Mouse (Mus musculus): ENCODE measurements at regions not wholly inside any gene's neighbourhood (a gene's known extent, or its start where the extent isn't known, plus 50 kb on each side); places are given as distances from the start of the nearest gene placed in this dataset.

DNA sequence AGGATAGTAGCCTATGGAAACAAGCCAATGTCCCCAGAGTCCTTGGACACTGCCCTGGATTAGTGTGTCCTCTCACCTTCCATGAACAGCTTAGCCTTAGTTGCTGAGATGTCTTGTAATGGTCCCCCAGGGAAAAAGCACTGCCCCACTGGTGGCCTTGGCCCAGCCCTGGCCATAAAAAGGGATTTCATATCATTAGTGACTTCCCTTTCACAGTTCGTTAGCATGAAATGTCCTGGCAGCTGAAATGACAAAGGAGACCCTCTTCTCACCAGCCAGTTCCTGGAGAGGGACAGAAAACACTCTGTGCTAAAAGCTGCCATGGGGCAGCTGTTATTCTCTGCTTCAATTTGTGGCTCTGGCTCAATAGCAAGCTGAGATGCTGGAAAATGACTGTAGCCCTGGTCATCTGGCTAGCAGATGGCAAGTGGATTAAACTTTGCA, 110.6 kb upstream of the Rmdn2 start:
- Histone ChIP-seq H3K9me3 (replicated peaks) (no peaks in the 10 kb centered on the region), H3K27me3 (no peaks in the 10 kb centered on the region), H3K9ac (no peak overlapping the region), H3K4me3 (no peak overlapping the region), H3K36me3 (no peaks in the 10 kb centered on the region), H3K27ac (no peak overlapping the region), H3K4me1 (replicated peaks) (peaks cover 9% of the 10 kb centered on the region), H3K4me2 (no peak overlapping the region)
- WGBS = 58% methylated on average over 1 of the region's 1 CpGs
- no peak for ATAC-seq (replicated peaks; ENCODE audit: insufficient number of reproducible peaks, insufficient read depth, low FRiP score, low read depth)

GRCm38 (mm10) chr17:79501926-79502325, 109.7 kb upstream of the Rmdn2 start:
- 67% methylated on average over 2 of the region's 2 CpGs for WGBS
- H3K27me3 ChIP-seq = no peaks in the 10 kb centered on the region
- H3K4me3 ChIP-seq = no peak overlapping the region
- H3K4me1 ChIP-seq (replicated peaks) = peaks cover 9% of the 10 kb centered on the region
- no peak overlapping the region for H3K4me2 ChIP-seq
- ATAC-seq (replicated peaks; ENCODE audit: insufficient number of reproducible peaks, insufficient read depth, low FRiP score, low read depth) = no peak
- no peak overlapping the region for H3K27ac ChIP-seq
- no peaks in the 10 kb centered on the region for H3K9me3 ChIP-seq (replicated peaks)
- no peaks in the 10 kb centered on the region for H3K36me3 ChIP-seq
- H3K9ac ChIP-seq = no peak overlapping the region

DNA sequence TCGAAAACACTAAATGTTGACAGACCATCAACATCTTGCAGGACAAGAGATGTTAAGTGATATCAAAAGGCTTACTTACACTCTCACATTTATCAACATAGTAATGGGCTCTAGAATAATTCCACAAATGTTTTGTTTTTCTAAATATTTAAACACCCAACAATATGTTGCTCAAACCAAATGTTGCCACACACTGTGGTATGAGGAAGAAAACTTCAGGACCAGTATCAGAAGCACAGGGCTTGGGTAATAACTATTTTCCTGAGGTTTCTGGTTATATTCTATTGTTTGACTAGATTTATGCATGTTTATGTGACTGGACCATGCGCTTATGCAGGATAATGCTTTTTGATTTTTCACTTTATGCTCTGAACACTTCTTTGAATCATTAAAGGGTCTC, 108.6 kb upstream of the Rmdn2 start:
- no peaks in the 10 kb centered on the region for H3K9me3 ChIP-seq (replicated peaks)
- no peaks in the 10 kb centered on the region for H3K27me3 ChIP-seq
- 84% methylated on average over 2 of the region's 2 CpGs for WGBS
- no peak for ATAC-seq (replicated peaks; ENCODE audit: insufficient number of reproducible peaks, insufficient read depth, low FRiP score, low read depth)
- peaks cover 2% of the 10 kb centered on the region for H3K4me1 ChIP-seq (replicated peaks)
- H3K27ac ChIP-seq = no peak overlapping the region
- no peak overlapping the region for H3K4me3 ChIP-seq
- H3K4me2 ChIP-seq = no peak overlapping the region
- H3K36me3 ChIP-seq = no peaks in the 10 kb centered on the region
- no peak overlapping the region for H3K9ac ChIP-seq

DNA sequence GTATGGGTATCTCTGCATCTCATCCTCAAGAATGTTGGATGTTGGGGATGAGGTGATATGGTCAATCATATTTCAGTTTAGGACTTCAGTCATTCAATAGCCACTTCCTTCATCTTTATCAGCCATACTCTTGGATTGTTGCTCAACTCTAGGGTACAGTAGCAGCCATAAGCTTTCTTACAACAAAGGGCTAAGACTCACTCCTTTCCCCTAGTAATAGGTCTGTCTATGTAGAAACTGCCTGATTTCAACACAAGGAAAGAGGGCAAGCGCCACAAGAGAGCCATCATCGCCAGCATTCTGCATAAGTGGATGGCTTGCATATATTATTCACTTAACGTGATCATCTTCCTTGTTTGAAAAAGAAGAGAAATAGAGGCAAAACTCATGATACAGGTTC, 107.5 kb upstream of the Rmdn2 start:
- Histone ChIP-seq H3K4me3 (no peak overlapping the region), H3K27me3 (no peaks in the 10 kb centered on the region), H3K36me3 (no peaks in the 10 kb centered on the region), H3K9me3 (replicated peaks) (no peaks in the 10 kb centered on the region), H3K4me2 (no peak overlapping the region), H3K4me1 (replicated peaks) (peaks cover 4% of the 10 kb centered on the region), H3K27ac (no peak overlapping the region), H3K9ac (no peak overlapping the region)
- ATAC-seq (replicated peaks; ENCODE audit: insufficient number of reproducible peaks, insufficient read depth, low FRiP score, low read depth) = no peak
- 88% methylated on average over 3 of the region's 3 CpGs for WGBS

DNA sequence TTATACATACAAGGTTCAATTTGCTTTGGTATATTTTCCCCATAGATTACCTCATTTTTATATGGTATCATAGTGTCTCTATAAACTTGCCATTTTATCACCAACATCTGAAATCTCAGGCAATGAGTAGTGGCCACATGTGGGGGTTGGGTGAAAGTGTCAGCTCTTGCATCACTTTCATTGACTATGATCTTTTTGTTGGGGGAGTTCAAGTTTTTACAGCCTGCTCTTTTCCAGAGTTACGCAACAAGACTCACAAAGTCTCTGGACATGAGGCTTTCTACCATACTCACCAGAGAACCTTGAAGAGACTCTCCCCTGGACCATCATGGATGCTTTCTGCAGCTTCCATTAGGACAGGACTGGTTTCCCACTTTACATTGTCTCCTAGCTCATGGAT, 106.1 kb upstream of the Rmdn2 start:
- H3K4me3 ChIP-seq = no peak overlapping the region
- no peaks in the 10 kb centered on the region for H3K9me3 ChIP-seq (replicated peaks)
- ATAC-seq (replicated peaks; ENCODE audit: insufficient number of reproducible peaks, insufficient read depth, low FRiP score, low read depth) = no peak
- WGBS = 92% methylated on average over 1 of the region's 1 CpGs
- no peak overlapping the region for H3K4me2 ChIP-seq
- H3K9ac ChIP-seq = no peak overlapping the region
- H3K27ac ChIP-seq = no peak overlapping the region
- peaks cover 16% of the 10 kb centered on the region for H3K4me1 ChIP-seq (replicated peaks)
- H3K36me3 ChIP-seq = no peaks in the 10 kb centered on the region
- no peaks in the 10 kb centered on the region for H3K27me3 ChIP-seq

GRCm38 (mm10) chr17:79509281-79509680, 102.4 kb upstream of the Rmdn2 start:
- Histone ChIP-seq H3K9me3 (replicated peaks) (no peaks in the 10 kb centered on the region), H3K4me2 (no peak overlapping the region), H3K9ac (no peak overlapping the region), H3K36me3 (no peaks in the 10 kb centered on the region), H3K27me3 (no peaks in the 10 kb centered on the region), H3K4me1 (replicated peaks) (peaks cover 23% of the 10 kb centered on the region), H3K27ac (peak overlapping the region; percentile 38; the same call in 1 of the 2 replicates), H3K4me3 (no peak overlapping the region)
- WGBS = 52% methylated on average over 8 of the region's 8 CpGs
- ATAC-seq (replicated peaks; ENCODE audit: insufficient number of reproducible peaks, insufficient read depth, low FRiP score, low read depth) = no peak

DNA sequence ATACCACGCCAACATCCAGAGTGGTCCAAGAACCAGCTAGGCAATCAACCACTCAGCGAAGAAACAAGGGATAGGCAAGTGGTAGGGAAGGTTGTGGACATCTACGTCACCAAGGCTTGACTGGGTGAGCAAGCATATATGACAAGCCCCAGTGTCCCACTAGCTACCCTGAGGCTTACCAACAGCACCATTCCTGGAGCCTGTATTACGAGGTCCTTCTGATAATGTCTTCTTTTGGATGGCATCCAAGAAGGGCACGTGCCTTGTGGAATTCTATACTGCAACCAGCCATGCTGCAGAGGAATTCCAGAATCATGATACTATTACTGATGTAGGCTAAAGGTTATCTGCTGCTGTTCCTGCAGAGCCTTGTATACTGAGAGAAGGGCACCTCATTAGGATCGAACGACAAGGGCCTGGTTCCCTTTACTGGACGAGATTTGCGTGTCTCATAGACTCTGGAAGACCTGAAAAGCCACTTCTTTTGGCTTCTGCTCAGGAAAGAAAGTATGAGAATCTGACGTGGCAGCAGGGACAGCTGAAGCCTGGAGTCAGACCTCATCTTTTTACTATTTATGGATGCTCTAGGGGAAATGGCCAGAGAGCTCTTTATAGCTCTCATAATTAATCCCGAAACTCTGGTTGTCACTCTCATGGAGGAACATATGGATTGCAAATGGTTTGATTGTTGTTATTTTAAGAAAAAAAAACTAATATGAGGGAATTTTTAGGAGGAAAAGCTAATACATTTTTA, 101.5 kb upstream of the Rmdn2 start:
- no peak overlapping the region for H3K4me3 ChIP-seq
- H3K4me2 ChIP-seq = peak overlapping the region; percentile 21; the same call in 1 of the 2 replicates
- no peaks in the 10 kb centered on the region for H3K27me3 ChIP-seq
- H3K9ac ChIP-seq = no peak overlapping the region
- no peaks in the 10 kb centered on the region for H3K36me3 ChIP-seq
- H3K27ac ChIP-seq = peak overlapping the region; percentile 38; the same call in 1 of the 2 replicates
- H3K9me3 ChIP-seq (replicated peaks) = no peaks in the 10 kb centered on the region
- WGBS = 28% methylated on average over 11 of the region's 11 CpGs
- H3K4me1 ChIP-seq (replicated peaks) = peaks cover 23% of the 10 kb centered on the region
- ATAC-seq (replicated peaks; ENCODE audit: insufficient number of reproducible peaks, insufficient read depth, low FRiP score, low read depth) = peak; percentile 67; the same call in 1 of the 2 replicates

DNA sequence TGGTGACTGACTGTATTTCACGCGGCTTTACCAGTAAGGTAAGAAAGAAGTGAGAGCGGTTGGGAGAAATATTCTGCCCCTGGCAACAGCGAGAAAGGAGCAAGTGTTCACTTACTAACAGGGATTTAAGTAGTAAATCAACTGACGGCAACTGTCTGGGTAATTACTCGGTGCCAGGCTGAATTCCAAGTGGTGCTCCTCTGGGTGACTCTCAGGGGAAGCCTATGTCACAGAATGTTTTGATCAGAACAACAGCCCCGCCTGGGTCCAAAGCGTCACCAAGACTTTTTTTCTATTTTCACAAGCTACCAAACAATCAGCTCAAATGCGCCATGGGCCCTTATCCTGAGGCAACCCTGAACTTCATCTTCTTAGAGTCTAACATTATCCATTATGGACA, 100.4 kb upstream of the Rmdn2 start:
- 82% methylated on average over 9 of the region's 9 CpGs for WGBS
- no peak overlapping the region for H3K27ac ChIP-seq
- H3K36me3 ChIP-seq = no peaks in the 10 kb centered on the region
- H3K27me3 ChIP-seq = no peaks in the 10 kb centered on the region
- no peak overlapping the region for H3K9ac ChIP-seq
- no peak overlapping the region for H3K4me3 ChIP-seq
- no peak for ATAC-seq (replicated peaks; ENCODE audit: insufficient number of reproducible peaks, insufficient read depth, low FRiP score, low read depth)
- peaks cover 23% of the 10 kb centered on the region for H3K4me1 ChIP-seq (replicated peaks)
- no peaks in the 10 kb centered on the region for H3K9me3 ChIP-seq (replicated peaks)
- no peak overlapping the region for H3K4me2 ChIP-seq

DNA sequence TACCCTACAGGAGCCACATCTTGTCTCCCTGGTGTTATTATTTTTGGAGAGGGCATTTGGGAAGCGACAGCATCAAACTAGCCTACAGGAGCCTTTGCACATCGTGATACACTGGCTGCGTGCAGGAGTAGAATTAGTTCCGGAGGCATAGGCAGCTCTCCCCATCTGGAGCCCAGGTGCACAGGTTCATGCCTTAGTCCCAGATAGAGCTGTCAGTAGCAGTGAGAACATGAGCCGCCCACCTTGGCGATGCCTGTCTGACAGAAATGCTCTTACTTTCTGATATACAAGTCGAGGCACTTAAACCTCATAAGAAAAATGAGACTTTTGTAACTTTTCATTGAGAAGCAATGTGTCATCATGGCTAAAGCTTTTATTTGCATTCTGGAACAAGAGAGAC, 97.6 kb upstream of the Rmdn2 start:
- Histone ChIP-seq H3K4me2 (no peak overlapping the region), H3K27me3 (no peaks in the 10 kb centered on the region), H3K4me1 (replicated peaks) (peaks cover 21% of the 10 kb centered on the region), H3K9ac (no peak overlapping the region), H3K9me3 (replicated peaks) (no peaks in the 10 kb centered on the region), H3K4me3 (no peak overlapping the region), H3K36me3 (no peaks in the 10 kb centered on the region), H3K27ac (no peak overlapping the region)
- 76% methylated on average over 7 of the region's 7 CpGs for WGBS
- ATAC-seq (replicated peaks; ENCODE audit: insufficient number of reproducible peaks, insufficient read depth, low FRiP score, low read depth) = no peak

DNA sequence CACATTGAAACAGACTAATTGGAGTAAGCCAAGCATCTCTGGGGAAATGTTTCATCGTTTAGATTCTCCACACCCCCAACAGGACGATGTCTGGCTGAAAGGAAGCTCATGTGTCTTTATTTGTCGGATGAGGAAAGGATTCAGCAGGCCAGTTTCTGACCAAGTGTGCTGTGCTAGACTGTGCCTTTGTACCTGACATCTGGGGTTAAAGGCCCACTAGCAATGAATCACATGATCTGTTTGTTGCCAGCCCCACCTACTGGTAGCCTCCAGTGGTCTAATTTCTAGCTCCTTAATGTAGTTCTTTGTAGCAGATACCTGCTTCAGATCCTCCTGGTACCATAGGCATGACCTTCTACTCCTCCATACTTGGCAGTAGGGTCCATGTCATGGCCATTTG, 93.5 kb upstream of the Rmdn2 start:
- 51% methylated on average over 3 of the region's 3 CpGs for WGBS
- Histone ChIP-seq H3K27me3 (no peaks in the 10 kb centered on the region), H3K9me3 (replicated peaks) (no peaks in the 10 kb centered on the region), H3K9ac (no peak overlapping the region), H3K4me1 (replicated peaks) (peaks cover 7% of the 10 kb centered on the region; the same call in 1 of the 2 replicates), H3K4me3 (no peak overlapping the region), H3K36me3 (no peaks in the 10 kb centered on the region), H3K4me2 (no peak overlapping the region), H3K27ac (no peak overlapping the region)
- no peak for ATAC-seq (replicated peaks; ENCODE audit: insufficient number of reproducible peaks, insufficient read depth, low FRiP score, low read depth)

DNA sequence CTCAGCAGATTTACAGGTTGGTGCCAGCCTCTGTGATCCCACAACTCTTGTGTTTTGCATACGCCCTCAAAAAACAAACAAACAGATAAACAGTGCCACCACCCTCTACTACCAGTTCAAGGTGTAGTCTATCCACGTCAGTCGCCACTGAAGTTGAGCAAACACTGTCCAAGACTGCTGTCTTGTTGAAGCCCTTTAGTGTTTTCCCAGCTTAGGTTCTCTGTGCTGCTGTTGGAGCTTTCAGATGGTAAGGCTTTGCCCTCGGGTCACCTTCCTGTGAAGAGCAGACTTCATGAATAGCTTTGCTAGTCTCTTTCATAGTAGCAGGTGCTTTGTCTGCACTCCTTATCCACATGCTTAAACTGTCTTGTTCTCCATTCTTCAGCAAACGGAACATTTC, 93.0 kb upstream of the Rmdn2 start:
- WGBS = 75% methylated on average over 5 of the region's 5 CpGs
- H3K4me3 ChIP-seq = no peak overlapping the region

GRCm38 (mm10) chr17:79519356-79519755, 92.3 kb upstream of the Rmdn2 start:
- H3K27ac ChIP-seq = no peak overlapping the region
- no peaks in the 10 kb centered on the region for H3K4me1 ChIP-seq (replicated peaks)
- WGBS = 69% methylated on average over 4 of the region's 4 CpGs
- H3K4me2 ChIP-seq = no peak overlapping the region
- no peaks in the 10 kb centered on the region for H3K36me3 ChIP-seq
- no peaks in the 10 kb centered on the region for H3K9me3 ChIP-seq (replicated peaks)
- H3K4me3 ChIP-seq = no peak overlapping the region
- no peak for ATAC-seq (replicated peaks; ENCODE audit: insufficient number of reproducible peaks, insufficient read depth, low FRiP score, low read depth)
- H3K9ac ChIP-seq = no peak overlapping the region
- no peaks in the 10 kb centered on the region for H3K27me3 ChIP-seq

More for the DNA sequence above, 93.0 kb upstream of the Rmdn2 start:
- Histone ChIP-seq H3K36me3 (no peaks in the 10 kb centered on the region), H3K9me3 (replicated peaks) (no peaks in the 10 kb centered on the region), H3K27me3 (no peaks in the 10 kb centered on the region), H3K4me2 (no peak overlapping the region), H3K4me1 (replicated peaks) (peaks cover 3% of the 10 kb centered on the region; the same call in 1 of the 2 replicates), H3K9ac (no peak overlapping the region), H3K27ac (no peak overlapping the region)
- ATAC-seq (replicated peaks; ENCODE audit: insufficient number of reproducible peaks, insufficient read depth, low FRiP score, low read depth) = no peak

Measured in heart, embryonic 15.5 days (tissue).